Mouse (Mus musculus): ENCODE data around the gene Togaram2.
"Not testable (repeated sequence)": the region's sequence is repeated elsewhere in the genome, so short reads cannot be mapped to it uniquely, and the experiment has no call there.

The Togaram2 gene

DNA sequence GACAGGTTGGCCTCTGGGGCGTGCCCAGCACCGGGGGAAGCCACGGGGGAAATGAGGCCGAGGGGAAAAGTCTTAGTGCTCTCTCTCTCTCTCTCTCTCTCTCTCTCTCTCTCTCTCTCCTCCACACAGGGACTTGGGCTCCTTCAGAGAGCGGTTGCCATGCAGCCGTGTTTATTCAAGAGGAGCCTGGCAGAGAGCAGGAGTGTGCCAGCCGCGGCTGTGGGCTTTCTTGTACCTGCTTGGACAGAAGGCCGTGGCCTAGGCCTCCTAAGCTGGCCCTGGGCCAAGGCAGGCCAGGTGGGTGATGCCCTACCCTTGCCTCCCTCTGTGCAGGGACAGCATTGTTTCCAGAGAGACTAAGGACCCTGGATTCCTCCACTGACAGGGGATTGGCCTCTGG, at the start of gene Togaram2:
TSS of gene Togaram2 (plus strand) at position 170 of the 400 bp plus-strand sequence.
- no peak for DNase-seq (ENCODE audit: low spot score)

DNA sequence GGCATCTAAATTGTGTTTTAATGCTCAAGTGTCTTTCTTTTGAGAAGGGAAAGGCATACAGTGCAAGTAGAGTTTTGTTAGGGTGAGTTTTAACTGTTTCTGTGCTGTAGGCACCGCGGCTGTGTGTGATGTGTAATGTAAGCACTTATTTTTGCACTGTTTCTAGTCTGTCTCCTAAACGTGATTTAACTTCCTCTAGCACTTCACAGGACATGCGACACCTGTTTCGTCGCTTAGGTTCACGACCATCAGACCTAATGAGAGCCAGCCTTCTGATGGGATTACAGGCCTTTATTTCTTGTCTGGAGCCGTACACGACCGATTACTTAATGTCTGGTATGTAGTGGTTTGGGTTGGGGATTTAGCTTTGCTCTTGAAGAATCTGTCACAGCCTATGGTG, 41.3 kb upstream of the Togaram2 start:
- DNase-seq (ENCODE audit: low spot score) = no peak

GRCm38 (mm10) chr17:71633350-71633749, 39.7 kb upstream of the Togaram2 start:
- DNase-seq (ENCODE audit: low spot score) = no peak

DNA sequence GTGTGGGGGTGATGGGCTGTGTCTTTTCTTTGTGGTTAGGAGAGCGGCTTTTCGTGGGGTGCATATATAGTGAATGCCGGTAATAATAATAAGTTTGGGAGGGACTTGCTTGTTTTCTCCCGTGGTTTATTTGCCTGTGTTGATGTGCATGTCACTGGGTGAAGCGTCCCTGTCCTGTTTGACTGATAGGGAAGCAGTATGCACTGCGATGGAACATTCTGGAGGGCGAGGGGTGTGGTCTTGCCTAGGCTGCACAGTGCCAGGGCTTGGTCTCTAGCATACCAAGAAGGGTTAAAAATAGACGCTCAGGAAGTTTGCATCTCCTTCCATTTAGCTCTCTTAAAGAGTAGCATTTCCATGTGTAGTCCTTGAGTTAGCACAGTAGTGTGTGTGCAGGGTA, 36.3 kb upstream of the Togaram2 start:
- DNase-seq (ENCODE audit: low spot score) = no peak

- DNase-seq (ENCODE audit: low spot score) = no peak
Observed at GRCm38 (mm10) chr17:71637750-71638265, 35.3 kb upstream of the Togaram2 start.

DNA sequence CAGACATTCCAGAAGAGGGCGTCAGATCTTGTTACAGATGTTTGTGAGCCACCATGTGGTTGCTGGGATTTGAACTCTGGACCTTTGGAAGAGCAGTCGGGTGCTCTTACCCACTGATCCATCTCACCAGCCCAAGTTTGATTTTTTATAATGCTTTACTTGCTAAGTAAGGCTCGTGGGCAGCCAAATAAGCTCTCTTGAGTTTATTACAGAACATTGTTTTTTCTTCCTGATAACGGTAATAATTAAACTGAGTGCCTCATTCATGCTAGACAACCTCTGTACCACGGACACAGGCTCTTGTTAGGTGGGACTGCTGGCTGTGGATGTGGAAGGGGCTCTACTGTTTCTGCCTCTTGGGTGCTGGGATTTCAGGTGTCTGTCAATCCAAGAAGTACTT, 34.0 kb upstream of the Togaram2 start:
- DNase-seq (ENCODE audit: low spot score) = not testable (repeated sequence)

DNA sequence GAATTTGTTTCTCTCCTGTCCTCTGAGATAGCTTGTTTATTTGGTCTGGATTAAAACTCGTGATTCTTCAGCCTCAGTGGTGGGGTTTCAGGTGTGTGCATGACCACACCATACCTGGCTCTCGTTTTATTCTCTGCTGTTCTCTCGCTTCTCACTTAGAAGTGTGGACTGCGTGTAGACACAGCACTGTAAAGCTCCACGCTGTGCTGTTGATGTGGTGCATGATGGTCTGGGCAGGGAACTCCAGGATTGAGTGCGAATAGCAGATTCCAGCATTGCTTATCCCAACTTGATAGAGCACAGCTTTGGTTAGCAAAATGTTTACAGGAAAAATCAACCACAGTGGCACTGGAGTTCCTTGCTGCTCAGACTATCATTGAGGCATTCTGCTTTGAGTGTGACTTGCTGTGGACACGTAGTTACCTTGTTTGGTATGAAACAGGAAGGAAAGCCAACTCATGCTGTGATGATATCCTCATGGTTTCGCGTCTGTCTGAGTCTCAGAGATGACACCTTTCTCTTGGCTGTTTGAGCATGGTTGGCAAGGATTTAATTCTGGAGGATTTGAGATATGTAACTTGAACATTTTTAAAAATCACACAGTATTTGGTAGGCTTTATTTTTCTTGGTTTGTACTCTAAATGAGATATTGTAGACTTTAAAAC, 32.5 kb upstream of the Togaram2 start:
- no peak for DNase-seq (ENCODE audit: low spot score)

DNA sequence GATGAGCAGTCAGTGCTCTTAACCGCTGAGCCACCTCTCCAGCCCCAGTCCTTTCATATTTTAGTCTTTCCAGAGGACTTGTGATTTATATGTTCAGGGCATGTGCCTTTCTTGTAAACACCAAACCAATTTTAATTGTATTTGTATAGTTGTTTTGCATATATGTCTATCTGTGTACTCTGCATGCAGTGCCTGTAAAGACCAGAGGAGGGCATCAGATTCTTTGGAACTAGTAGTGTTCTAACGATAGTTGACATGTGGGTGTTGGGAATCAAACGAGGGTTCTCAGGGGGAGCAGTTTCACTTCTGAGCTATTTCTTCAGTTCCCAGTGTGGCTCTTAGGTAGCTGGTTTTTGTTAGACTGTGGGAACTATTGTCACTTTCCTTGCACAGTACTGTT, 30.9 kb upstream of the Togaram2 start:
- DNase-seq (ENCODE audit: low spot score) = no peak

DNA sequence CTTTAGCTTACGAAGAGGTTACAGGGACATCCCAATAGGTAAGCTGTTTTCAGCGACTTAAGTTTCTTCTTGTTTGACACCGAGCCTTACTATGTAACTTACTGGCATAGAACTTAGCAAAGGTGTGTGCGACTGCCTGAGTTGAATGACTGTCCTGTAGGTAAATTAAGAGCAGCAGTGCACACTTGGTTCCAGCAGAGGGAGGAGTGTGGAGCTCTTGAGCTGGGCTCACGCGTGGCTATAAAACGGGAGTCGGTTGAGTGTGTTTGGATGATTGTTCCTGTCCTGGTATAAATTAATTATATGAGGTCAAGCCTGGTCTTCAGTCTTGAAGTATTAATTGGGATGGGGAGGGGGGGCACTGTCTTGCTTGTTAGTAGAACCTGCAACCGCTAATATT, 23.1 kb upstream of the Togaram2 start:
- DNase-seq (ENCODE audit: low spot score) = no peak

DNA sequence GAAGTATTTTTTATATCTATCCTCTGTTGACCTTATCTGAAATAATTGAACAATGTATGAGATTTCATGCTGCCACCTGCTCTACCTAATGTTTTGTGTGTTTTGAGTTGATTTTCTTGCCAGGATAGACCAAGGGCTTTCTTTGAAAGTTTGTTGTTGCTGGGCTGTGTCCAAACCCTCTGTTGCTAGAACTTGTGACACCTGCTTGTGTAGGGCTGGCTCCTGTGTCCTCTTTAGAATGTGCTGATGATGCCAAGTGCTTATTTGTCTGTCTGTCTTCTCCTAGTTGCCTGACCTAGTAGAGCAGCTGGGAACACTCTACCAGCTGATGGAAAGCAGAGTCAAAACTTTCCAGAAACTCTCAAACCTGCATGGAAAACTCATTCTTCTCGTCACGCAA, 20.6 kb upstream of the Togaram2 start:
- no peak for DNase-seq (ENCODE audit: low spot score)

GRCm38 (mm10) chr17:71652934-71653333, 20.1 kb upstream of the Togaram2 start:
- no peak for DNase-seq (ENCODE audit: low spot score)

DNA sequence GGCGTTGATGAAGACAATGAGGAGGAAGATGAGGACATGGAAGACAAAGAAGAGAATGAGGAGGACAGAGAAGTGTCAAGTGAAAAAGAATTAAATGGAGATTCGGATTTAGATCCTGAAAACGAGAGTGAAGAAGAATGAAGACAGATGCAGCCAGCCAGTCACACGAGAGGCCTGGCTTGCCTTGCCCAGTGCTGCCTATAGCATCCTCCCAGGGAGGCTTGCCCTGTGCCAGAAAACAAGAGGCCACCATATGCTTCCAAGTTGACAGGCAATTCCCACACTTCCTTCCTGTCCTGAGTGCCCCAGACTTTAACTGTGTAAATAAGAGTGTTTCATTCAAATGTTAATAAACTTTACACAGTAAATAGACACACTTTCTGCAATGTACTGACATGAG, 15.5 kb upstream of the Togaram2 start:
- DNase-seq (ENCODE audit: low spot score) = no peak

DNA sequence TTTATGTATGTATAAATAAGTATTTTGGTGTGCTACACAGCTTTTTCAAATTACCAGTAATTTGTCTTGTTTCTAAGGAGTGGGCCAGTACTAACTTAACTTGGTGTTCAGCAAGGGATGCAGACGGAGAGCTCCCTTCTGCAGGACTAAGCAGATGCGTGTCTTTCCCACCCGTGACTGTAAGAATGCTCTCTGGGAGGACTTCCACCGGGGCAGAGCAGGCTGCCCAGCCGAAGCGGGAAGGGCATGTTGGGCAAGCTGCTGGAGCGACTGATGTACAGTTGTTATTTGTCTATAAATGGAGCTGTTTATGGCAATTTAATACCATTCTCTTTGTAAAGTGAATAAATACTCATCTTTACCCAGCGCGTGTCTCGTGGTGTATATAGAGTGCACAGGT, 14.4 kb upstream of the Togaram2 start:
- no peak for DNase-seq (ENCODE audit: low spot score)

DNA sequence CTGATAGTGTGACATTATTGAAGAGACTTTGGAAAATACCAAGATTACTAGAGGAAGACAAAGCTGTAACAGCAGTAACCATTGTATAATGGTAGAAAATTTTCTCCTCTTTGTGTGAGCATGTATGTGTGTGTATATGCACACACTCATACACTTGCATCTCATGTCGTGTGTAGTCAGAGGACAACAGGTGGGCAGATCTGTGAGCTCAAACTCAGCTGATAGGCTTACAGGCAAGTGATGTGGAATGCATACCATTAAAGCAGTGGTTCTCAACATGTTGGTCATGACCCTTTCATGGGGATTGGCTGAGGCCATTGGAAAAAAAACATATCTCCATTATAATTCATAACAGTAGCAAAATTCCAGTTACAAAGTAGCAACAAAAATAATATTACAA, 12.7 kb upstream of the Togaram2 start:
- no peak for DNase-seq (ENCODE audit: low spot score)

DNA sequence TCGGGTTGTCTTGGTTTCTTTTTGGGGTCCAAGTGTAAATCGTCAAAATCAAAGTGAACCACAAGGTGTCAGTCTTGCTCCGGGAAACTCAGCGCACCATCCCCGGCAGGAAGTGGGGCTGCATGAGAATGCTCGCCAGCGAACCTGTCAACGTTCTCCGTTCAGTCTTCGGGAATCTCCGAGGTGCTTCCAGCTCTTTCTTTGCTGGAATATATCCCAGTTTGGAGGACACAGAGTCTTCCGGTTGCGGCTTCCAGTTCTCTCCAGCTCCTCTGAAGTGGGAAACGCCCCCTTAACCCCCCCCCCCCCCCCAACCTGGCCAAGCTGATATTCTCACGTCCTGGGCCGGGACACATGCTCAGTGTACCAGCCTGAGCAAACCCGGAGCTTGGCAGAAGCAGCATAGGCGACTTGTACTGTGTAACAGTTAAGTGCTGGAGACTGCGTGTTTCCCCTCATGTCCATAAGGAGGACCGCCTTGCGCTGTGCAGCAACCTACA, 10.3 kb upstream of the Togaram2 start:
- DNase-seq (ENCODE audit: low spot score) = peak; percentile 69

DNA sequence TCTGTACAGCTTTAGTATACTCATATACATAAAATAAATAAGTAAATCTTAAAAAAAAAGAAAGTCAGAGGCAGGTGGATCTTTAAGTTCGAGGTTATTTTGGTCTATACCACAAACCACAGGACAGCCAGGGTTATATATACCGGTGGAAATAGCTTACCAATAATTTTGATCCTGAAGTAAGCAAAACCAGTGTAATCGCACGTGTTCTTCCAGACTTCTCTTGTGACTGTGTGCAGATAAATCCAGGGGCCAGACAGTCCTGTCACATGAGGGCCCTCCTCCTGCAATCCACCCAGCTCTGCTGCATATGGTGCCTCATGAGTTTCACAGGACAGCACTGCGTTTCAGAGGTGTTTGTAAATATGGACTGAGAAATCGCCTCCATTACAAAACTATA, 9.6 kb upstream of the Togaram2 start:
- DNase-seq (ENCODE audit: low spot score) = no peak

DNA sequence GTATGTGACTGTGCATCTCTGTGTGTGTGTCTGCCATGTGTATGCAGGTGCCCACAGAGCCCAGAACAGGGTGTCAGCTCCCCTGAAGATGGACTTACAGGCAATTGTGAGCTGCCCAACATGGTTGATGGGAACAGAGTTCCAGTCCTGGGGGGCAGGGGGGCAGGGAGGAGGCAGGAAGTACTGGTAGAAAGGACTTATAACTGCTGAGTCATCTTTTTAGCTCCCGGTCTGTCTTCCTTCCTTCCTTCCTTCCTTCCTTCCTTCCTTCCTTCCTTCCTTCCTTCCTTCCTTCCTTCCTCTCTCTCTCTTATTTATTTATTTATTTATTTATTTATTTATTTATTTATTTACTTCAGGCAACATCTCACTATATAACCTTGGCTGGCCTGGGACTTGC, 8.9 kb upstream of the Togaram2 start:
- no peak for DNase-seq (ENCODE audit: low spot score)

DNA sequence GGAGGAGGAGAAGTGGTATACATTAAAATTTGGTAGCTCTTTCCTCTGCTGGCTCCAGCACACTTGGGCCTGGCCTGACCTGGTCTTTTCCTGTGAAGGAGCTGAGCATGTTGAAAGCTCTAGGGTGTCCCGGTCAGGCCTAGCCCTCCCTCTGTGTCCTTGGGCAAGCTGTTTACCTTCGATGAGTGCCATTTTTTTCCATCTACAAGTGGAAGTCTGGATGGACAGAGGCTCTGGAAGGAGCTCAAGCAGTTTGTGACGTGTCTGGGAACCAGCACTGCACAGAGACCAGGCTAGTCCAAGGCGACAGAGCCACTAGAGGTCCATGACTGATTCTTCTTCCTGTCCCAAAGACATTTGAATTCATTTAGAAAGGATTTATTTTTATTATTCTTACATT, 7.9 kb upstream of the Togaram2 start:
- no peak for DNase-seq (ENCODE audit: low spot score)

- no peak for DNase-seq (ENCODE audit: low spot score)
Observed at GRCm38 (mm10) chr17:71669511-71669910, 3.5 kb upstream of the Togaram2 start.

GRCm38 (mm10) chr17:71671840-71672546, 1.1 kb upstream of the Togaram2 start:
- no peak for DNase-seq (ENCODE audit: low spot score)

- no peak for DNase-seq (ENCODE audit: low spot score)
Observed at GRCm38 (mm10) chr17:71673936-71674335, 875 bp downstream of the Togaram2 start.

- DNase-seq (ENCODE audit: low spot score) = no peak
Observed at GRCm38 (mm10) chr17:71674886-71675285, 1.8 kb downstream of the Togaram2 start.

- no peak for DNase-seq (ENCODE audit: low spot score)
Observed at GRCm38 (mm10) chr17:71681666-71682065, 8.6 kb downstream of the Togaram2 start.

DNA sequence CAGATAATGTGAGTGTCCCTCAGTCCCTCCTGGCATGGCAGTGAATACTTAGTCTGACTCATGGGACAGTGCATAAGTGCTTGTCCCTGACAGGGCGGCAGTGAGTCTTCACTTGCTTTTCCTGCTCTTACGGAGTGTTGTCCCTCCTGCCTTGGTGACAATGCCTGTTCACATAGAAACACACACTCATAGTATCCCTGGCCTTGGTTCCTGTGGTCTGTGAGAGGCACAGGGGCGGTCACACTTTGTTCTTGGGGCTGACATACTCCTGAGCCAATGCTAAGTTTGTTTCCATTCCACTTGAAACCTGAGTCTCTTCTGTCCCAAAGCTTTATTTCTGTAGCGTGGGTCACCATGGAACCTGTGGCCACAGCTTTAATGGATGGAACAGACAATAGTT, 9.3 kb downstream of the Togaram2 start:
- no peak for DNase-seq (ENCODE audit: low spot score)
